Mouse (Mus musculus) heart, postnatal 0 days (tissue): ENCODE measurements around the gene Dlst.

Experiments
- CTCF ChIP-seq: IDR thresholded peaks from 2 replicates; pipeline ENCODE4 v1.5.1; 2016; ENCODE audit warnings: antibody characterized with exemption, control low read depth, low read depth
- EP300 ChIP-seq: IDR thresholded peaks from 2 replicates; pipeline ENCODE4 v1.6.1; 2016; ENCODE audit warnings: antibody characterized with exemption, low read depth

GRCm38 (mm10) chr12:85182345-85182643 is 71.7 kb downstream of the Dlst start:
- no peak for TF ChIP-seq CTCF
- TF ChIP-seq EP300: no peak
